Mouse (Mus musculus) left cerebral cortex, adult 11 months (tissue): ENCODE data around the gene Timmdc1.
A peak's percentile ranks its signal among the peaks of the same experiment; 100 is the strongest.

ENCODE experiments used
- DNase-seq: peaks from one replicate; pipeline ENCODE4 v3.0.0; 2022; ENCODE audit warnings: low spot score

Gene Timmdc1

GRCm38 (mm10) chr16:38463305-38463704 lies 59.2 kb downstream of the Timmdc1 start:
- DNase-seq: no peak

GRCm38 (mm10) chr16:38462161-38462560 lies 60.3 kb downstream of the Timmdc1 start:
- DNase-seq: no peak

DNA sequence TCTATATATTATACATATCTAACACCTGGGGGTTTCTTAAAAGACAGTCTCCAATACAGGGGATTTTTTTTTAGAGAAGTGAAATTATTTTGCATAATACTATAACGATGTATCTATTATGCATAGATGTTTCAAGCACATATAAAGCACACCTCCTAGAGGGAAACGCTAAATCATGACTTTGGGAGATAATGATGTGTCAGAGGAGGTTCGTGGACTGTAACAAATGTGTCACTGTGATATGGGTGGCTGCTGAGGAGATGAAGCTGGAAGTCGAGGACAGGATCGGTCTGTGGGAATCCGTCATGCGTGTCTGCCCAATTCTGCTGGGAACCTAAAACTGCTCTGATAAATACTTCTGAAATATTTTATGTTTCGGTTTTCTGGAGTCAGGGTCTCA lies 60.7 kb downstream of the Timmdc1 start:
- no peak for DNase-seq

DNA sequence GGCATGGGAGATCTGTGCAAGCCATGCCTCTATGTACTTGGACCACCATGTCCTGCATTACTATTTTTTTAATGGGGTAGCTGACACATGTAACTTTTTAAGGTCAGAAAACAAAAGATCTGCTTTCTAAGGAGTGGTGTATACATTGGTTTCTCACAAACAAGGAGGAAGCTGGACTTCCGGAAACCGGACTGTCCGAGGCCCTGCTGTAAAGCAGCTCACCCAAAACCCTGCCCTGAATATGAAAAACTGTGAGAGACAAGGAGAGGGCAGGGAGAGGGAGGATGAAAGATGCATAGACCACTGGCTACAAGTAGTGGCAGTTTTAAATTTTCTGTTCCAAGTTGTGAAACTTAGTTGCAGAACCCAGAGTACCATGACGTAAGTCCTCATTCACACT lies 62.5 kb downstream of the Timmdc1 start:
- no peak for DNase-seq

- DNase-seq: no peak
These were observed 63.7 kb downstream of the Timmdc1 start for GRCm38 (mm10) chr16:38458600-38459280.

DNA sequence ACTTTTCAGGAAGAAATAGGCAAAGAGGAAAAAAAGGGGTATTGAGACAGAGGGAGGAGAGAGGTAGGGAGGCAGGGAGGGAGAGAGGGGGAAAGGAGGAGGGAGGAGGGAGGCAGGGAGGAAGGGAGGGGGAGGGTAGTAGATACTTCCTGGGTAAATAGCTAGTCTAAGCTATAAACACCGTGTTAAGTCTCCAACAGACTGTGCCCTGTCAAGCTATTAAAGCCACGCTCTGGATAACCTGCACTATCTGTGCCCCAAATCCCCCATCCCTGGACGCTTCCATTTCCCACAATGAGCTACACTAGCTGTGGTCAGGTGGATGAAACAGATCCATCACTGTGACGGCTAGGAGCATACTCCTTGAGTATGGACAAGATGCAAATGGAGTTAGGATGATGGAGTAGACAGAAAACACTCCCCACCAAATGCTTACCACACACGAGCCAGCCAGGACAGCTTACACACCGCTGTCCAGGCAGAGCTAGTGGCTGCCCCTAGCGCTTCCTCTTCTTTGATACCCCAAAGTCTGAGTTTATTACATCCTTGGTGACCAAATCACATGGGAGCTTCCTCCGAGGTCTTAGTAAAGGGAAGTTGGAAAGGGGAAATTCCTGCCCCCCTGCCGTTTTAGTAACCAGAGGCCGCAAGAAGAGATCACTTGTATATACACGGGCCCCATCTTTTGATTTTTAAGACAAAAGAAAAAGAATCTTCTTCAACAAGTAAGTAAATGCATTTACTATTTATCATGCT lies 65.5 kb downstream of the Timmdc1 start:
- DNase-seq: no peak

GRCm38 (mm10) chr16:38455511-38456418 lies 66.7 kb downstream of the Timmdc1 start, which contains the start of gene Cd80:
Cd80 (plus strand) TSS chr16:38455561.
- DNase-seq: no peak

DNA sequence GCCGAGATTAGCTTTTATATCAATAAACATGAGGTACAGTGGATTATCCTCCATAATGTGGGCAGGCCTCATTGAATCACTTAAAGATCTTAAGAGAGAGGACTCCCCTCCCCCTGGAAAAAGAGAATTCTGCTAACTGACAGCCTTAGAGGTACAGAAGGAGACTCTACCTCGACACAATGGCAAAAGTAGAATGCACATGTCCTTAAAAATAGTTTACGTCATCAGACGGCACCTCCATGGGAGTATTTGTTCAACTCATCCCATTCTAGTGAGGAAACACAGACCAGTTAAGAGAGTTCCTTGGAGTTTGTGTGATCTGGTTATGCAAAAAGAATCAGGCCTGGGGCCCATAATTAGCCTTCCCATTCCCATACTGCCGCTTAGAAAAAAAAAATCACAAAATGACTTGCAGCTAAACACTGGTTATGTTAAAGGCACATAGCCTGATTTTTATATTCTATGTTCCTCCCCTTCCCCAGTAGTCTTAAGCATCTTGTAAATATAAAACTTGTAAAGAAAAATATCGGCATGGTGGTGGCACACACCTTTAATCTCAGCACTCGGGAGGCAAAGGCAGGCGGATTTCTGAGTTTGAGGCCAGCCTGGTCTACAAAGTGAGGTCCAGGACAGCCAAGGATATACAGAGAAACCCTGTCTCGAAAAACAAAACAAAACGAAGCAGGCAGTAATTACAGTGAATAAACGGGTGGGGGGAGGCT lies 67.8 kb downstream of the Timmdc1 start:
- no peak for DNase-seq

DNA sequence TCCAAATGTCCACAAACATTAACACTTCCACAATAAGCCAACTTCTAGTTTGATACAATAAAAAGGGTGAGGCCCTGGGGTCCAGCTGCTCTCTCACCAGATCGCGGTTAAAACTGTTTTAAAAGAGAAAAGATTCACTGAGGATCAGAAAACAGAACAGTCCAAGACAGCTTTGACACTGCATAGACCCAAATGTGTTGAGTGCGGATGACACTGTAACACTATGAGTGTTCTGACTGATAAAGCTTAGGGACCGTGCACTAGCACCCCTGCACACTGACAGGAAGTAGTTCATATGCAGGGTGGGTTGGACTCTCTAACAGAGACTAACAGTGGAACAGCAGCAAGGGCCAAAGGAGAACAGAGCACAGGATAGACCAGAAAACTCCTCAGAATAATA lies 68.5 kb downstream of the Timmdc1 start:
- DNase-seq: no peak

DNA sequence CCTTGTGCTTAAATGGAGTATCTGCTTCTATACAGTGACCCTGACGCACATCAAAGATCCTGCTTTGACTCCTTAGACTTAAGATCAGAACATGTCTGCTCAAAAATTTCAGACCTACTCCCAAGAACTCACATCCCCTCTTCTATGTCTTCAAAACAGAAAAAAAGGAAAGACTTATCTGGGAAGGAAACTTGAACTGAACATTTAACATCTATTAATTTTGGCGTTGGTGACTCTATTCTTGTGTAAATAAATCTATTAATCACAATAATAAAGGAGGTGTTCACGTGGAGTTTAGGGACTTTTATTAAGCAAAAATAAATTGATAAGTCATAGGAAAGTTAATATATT lies 69.3 kb downstream of the Timmdc1 start:
- DNase-seq: no peak

DNA sequence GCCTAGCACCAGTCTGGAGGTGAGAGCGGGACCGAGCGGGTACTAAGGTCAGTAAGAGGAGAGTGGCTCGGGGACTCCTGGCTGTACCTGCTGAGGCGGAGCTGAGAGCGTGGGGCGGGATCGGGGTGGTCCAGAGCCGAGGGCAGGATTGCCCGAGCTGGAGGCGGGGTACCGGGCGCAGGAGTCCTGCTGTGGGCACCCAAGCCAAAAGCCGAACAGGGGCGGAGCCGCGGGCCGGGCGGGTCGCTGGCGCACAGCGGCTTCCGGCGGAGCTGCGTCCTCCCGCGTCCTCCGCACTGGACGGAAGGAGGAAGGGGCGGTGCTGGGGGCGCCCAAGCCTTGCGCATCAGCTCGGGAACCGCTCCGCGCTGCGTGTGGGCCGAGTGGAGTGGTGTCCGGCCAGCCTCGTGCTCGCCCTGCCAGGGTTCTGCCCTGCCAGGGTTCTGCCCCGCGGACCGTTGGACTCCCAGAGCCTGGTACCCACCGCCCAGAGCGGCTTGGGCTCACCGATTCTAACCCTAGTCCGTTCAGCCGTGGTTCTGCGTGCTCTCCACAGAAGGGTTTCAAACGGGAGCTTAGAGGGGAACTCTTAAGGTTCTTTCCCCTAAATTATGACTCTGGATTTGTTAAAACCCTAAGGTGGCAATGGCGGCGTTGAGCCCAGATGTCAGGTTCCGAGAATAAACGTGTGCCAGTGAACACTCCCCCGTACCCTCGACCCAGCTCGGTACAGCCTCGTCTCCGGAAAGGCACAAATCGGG lies 69.8 kb downstream of the Timmdc1 start, which contains the start of gene Adprh:
Adprh (minus strand) TSS at position 262 of the 761 bp plus-strand sequence.
- peak; percentile 83 for DNase-seq

DNA sequence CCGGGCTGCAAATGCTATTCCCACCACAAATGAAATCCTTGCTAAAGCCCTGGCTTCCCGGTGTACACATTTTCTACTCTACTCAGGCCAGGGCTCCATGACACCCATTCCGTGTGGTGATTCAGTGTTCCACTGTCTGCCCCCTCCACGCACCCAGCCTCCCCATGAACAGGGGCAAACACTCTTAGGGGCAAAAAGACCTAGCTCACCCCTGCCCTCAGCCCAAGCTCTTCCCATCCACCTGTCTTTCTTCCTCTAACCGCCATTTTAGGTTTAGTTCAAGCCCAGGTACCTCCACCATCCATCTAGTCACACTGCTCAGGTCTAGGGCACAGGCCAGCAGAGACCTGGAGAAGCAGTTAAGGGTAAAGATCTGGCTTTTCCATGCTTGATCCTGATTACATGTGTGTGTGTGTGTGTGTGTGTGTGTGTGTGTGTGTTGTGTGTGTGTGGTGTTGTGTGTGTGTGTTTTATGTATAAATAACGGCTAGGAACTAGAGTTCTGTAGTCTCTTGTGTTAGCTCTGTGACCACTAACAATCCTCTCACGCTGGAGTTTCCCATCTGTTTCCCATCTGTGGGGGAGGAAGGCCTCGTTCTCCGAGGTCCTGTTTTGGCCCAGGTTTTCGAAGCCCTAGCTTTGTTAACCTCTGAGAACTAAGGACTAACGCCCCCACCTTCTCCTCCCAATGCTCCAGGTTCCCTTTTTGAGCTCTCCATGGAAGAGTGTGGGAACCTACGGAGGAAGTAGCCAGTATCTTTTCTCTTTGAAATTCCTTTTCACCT lies 70.8 kb downstream of the Timmdc1 start:
- no peak for DNase-seq

GRCm38 (mm10) chr16:38450707-38451106 lies 71.8 kb downstream of the Timmdc1 start:
- DNase-seq: no peak

DNA sequence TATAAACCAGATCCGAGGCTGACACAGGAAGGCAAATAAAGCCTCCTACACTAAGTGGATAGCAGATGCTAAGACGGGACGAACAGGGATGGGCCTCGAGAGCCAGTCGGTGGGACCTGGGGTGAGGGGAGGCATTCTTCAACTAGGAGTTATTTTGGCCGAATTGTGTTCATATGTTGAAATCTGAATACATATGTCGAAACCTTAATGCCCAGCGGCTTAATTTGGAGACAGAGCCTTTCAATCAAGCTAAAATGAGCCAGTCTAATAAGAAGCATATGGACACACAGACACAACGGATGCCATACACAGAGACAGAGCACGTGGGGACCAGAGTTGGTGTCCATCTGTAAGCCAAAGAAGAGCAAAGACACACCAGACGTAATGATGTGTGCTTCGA lies 74.0 kb downstream of the Timmdc1 start:
- DNase-seq: no peak
